Mouse (Mus musculus): ENCODE measurements around the gene Slc12a4. TPM values are rescaled to one million over a fixed set of nuclear protein-coding genes. Genes with fewer than 3 reads are reported as not detected.

Gene Slc12a4
- total and polyA plus RNA-seq, 3 experiments = 4.4 to 8.7 (median 6.6) TPM

DNA sequence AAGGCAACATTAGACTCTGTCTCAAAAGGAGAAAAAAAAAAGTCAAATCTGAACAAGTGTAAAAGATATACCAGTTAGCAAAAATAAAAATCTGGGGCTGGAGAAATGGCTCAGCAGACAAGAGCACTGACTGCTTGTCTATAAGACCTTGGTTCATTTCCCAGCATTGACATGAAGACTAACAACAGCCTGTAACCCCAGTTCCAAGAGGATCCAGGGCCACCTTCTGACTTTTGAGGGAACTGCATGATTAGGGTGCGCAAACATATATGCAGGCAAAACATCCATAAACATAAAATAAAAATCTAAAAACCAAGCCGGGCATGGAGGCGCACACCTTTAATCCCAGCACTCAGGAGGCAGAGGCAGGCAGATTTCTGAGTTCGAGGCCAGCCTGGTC lies 40.5 kb upstream of the Slc12a4 start:
- Histone ChIP-seq H3K4me1 (ENCODE audit: insufficient read depth, low read depth, low read length) (peaks cover 30% of the 10 kb centered on the region), H3K27me3 (ENCODE audit: insufficient read depth, low read length) (peaks cover 5% of the 10 kb centered on the region; the same call in 1 of the 2 replicates), H3K36me3 (replicated peaks) (peaks cover 20% of the 10 kb centered on the region), H3K9me3 (replicated peaks) (no peaks in the 10 kb centered on the region), H3K4me3 (ENCODE audit: low read depth, low read length) (no peak overlapping the region)
- TF ChIP-seq GATA1 (IDR thresholded peaks at IDR 0.05; ENCODE audit: borderline replicate concordance, low read length) (no peak), TAL1 (conservative IDR thresholded peaks at IDR 0.05; ENCODE audit: low read depth, low read length) (no peak), CTCF (IDR thresholded peaks at IDR 0.05; ENCODE audit: low read depth, low read length) (no peak), GATA2 (IDR thresholded peaks at IDR 0.05; ENCODE audit: borderline replicate concordance, low read depth, low read length) (no peak), POLR2AphosphoS5 (IDR thresholded peaks at IDR 0.05; ENCODE audit: insufficient replicate concordance, low read depth, low read length) (no peak)
- no peak for DNase-seq (ENCODE audit: low spot score)
- no peak for ATAC-seq (ENCODE audit: extremely low read depth, insufficient number of reproducible peaks, low FRiP score, poor library complexity, severe bottlenecking)

GRCm38 (mm10) chr8:106005875-106006274 lies 40.0 kb upstream of the Slc12a4 start, which contains the start of gene Dpep2nb:
TSS of gene Dpep2nb (minus strand) at chr8:106005975.
- no peak for TF ChIP-seq POLR2AphosphoS5 (IDR thresholded peaks at IDR 0.05; ENCODE audit: insufficient replicate concordance, low read depth, low read length)
- no peak for TF ChIP-seq TAL1 (conservative IDR thresholded peaks at IDR 0.05; ENCODE audit: low read depth, low read length)
- TF ChIP-seq CTCF (IDR thresholded peaks at IDR 0.05; ENCODE audit: low read depth, low read length) = no peak
- TF ChIP-seq GATA1 (IDR thresholded peaks at IDR 0.05; ENCODE audit: borderline replicate concordance, low read length) = no peak
- TF ChIP-seq GATA2 (IDR thresholded peaks at IDR 0.05; ENCODE audit: borderline replicate concordance, low read depth, low read length) = no peak
- Histone ChIP-seq H3K36me3 (replicated peaks) (peaks cover 20% of the 10 kb centered on the region), H3K9me3 (replicated peaks) (no peaks in the 10 kb centered on the region), H3K27me3 (ENCODE audit: insufficient read depth, low read length) (peaks cover 5% of the 10 kb centered on the region; the same call in 1 of the 2 replicates), H3K4me3 (ENCODE audit: low read depth, low read length) (no peak within 1 kb of the TSS), H3K4me1 (ENCODE audit: insufficient read depth, low read depth, low read length) (peaks cover 28% of the 10 kb centered on the region)
- ATAC-seq (ENCODE audit: extremely low read depth, insufficient number of reproducible peaks, low FRiP score, poor library complexity, severe bottlenecking) = no peak
- DNase-seq (ENCODE audit: low spot score) = no peak

GRCm38 (mm10) chr8:106004538-106005207 lies 38.8 kb upstream of the Slc12a4 start:
- Histone ChIP-seq H3K27me3 (ENCODE audit: insufficient read depth, low read length) (peaks cover 5% of the 10 kb centered on the region; the same call in 1 of the 2 replicates), H3K36me3 (replicated peaks) (peaks cover 13% of the 10 kb centered on the region), H3K4me3 (ENCODE audit: low read depth, low read length) (no peak overlapping the region), H3K9me3 (replicated peaks) (no peaks in the 10 kb centered on the region), H3K4me1 (ENCODE audit: insufficient read depth, low read depth, low read length) (peaks cover 16% of the 10 kb centered on the region)
- no peak for ATAC-seq (ENCODE audit: extremely low read depth, insufficient number of reproducible peaks, low FRiP score, poor library complexity, severe bottlenecking)
- TF ChIP-seq GATA1 (IDR thresholded peaks at IDR 0.05; ENCODE audit: borderline replicate concordance, low read length) (no peak), CTCF (IDR thresholded peaks at IDR 0.05; ENCODE audit: low read depth, low read length) (no peak), GATA2 (IDR thresholded peaks at IDR 0.05; ENCODE audit: borderline replicate concordance, low read depth, low read length) (no peak), POLR2AphosphoS5 (IDR thresholded peaks at IDR 0.05; ENCODE audit: insufficient replicate concordance, low read depth, low read length) (no peak), TAL1 (conservative IDR thresholded peaks at IDR 0.05; ENCODE audit: low read depth, low read length) (no peak)
- no peak for DNase-seq (ENCODE audit: low spot score)

DNA sequence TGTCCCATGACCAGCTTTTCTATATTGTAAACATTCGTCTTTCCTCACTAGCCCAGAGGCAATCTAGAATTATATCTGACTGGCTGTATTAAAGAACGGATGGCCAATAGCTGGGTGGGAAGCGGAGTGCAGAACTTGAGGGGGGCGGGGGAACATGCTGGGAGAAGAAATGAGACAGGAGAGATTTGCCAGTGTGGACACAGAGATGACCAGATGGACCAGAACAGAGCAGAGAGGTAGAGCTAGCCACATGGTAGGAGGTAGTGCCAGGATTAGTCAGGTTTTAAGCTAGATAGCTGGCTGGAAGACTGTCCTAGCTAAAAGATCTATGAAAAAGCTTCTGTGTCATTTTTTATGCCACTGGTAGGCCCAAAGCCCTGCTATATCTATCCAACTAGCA lies 36.0 kb upstream of the Slc12a4 start:
- H3K36me3 ChIP-seq (replicated peaks) = no peaks in the 10 kb centered on the region
- H3K4me3 ChIP-seq (ENCODE audit: low read depth, low read length) = no peak overlapping the region

GRCm38 (mm10) chr8:105998971-105999370 lies 33.1 kb upstream of the Slc12a4 start:
- Histone ChIP-seq H3K36me3 (replicated peaks) (no peaks in the 10 kb centered on the region), H3K4me1 (ENCODE audit: insufficient read depth, low read depth, low read length) (peaks cover 7% of the 10 kb centered on the region), H3K27me3 (ENCODE audit: insufficient read depth, low read length) (peaks cover 31% of the 10 kb centered on the region), H3K9me3 (replicated peaks) (no peaks in the 10 kb centered on the region), H3K4me3 (ENCODE audit: low read depth, low read length) (no peak overlapping the region)
- TF ChIP-seq POLR2AphosphoS5 (IDR thresholded peaks at IDR 0.05; ENCODE audit: insufficient replicate concordance, low read depth, low read length) (no peak), CTCF (IDR thresholded peaks at IDR 0.05; ENCODE audit: low read depth, low read length) (no peak), GATA2 (IDR thresholded peaks at IDR 0.05; ENCODE audit: borderline replicate concordance, low read depth, low read length) (no peak), TAL1 (conservative IDR thresholded peaks at IDR 0.05; ENCODE audit: low read depth, low read length) (no peak), GATA1 (IDR thresholded peaks at IDR 0.05; ENCODE audit: borderline replicate concordance, low read length) (no peak)
- no peak for ATAC-seq (ENCODE audit: extremely low read depth, insufficient number of reproducible peaks, low FRiP score, poor library complexity, severe bottlenecking)
- DNase-seq (ENCODE audit: low spot score) = no peak

More for the DNA sequence above, 36.0 kb upstream of the Slc12a4 start:
- DNase-seq (ENCODE audit: low spot score) = no peak
- Histone ChIP-seq H3K27me3 (ENCODE audit: insufficient read depth, low read length) (peaks cover 18% of the 10 kb centered on the region), H3K4me1 (ENCODE audit: insufficient read depth, low read depth, low read length) (peaks cover 7% of the 10 kb centered on the region; the same call in 1 of the 2 replicates), H3K9me3 (replicated peaks) (no peaks in the 10 kb centered on the region)
- TF ChIP-seq CTCF (IDR thresholded peaks at IDR 0.05; ENCODE audit: low read depth, low read length) (no peak), TAL1 (conservative IDR thresholded peaks at IDR 0.05; ENCODE audit: low read depth, low read length) (no peak), GATA1 (IDR thresholded peaks at IDR 0.05; ENCODE audit: borderline replicate concordance, low read length) (no peak), POLR2AphosphoS5 (IDR thresholded peaks at IDR 0.05; ENCODE audit: insufficient replicate concordance, low read depth, low read length) (no peak), GATA2 (IDR thresholded peaks at IDR 0.05; ENCODE audit: borderline replicate concordance, low read depth, low read length) (no peak)
- no peak for ATAC-seq (ENCODE audit: extremely low read depth, insufficient number of reproducible peaks, low FRiP score, poor library complexity, severe bottlenecking)

DNA sequence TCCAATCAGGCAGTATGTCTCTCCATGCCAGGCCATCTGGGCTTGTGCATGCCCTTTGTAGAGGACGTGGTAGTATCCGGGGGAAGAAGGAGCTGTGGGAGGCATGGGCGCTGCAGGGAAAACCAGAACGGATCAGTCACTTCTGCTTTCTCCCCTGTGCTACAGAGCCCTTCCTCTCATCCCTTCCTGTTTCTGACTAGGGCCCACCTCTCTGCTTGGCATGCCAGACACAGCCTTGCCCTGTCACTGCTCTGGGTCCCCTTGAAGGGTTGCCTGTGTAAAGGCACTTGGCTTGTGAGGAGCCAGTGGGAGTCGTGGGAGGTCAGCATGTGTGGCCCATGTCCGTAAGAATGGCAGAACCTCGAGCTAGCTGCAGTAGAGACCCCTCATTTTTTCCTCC lies 30.5 kb upstream of the Slc12a4 start:
- Histone ChIP-seq H3K9me3 (replicated peaks) (no peaks in the 10 kb centered on the region), H3K36me3 (replicated peaks) (no peaks in the 10 kb centered on the region), H3K4me1 (ENCODE audit: insufficient read depth, low read depth, low read length) (peaks cover 14% of the 10 kb centered on the region), H3K27me3 (ENCODE audit: insufficient read depth, low read length) (peaks cover 26% of the 10 kb centered on the region), H3K4me3 (ENCODE audit: low read depth, low read length) (no peak overlapping the region)
- ATAC-seq (ENCODE audit: extremely low read depth, insufficient number of reproducible peaks, low FRiP score, poor library complexity, severe bottlenecking) (no peak; the same call in 1 of the 2 replicates), DNase-seq (ENCODE audit: low spot score) (no peak)
- no peak for TF ChIP-seq POLR2AphosphoS5 (IDR thresholded peaks at IDR 0.05; ENCODE audit: insufficient replicate concordance, low read depth, low read length)
- no peak for TF ChIP-seq GATA2 (IDR thresholded peaks at IDR 0.05; ENCODE audit: borderline replicate concordance, low read depth, low read length)
- TF ChIP-seq TAL1 (conservative IDR thresholded peaks at IDR 0.05; ENCODE audit: low read depth, low read length) = no peak
- no peak for TF ChIP-seq GATA1 (IDR thresholded peaks at IDR 0.05; ENCODE audit: borderline replicate concordance, low read length)
- no peak for TF ChIP-seq CTCF (IDR thresholded peaks at IDR 0.05; ENCODE audit: low read depth, low read length)
